Mouse (Mus musculus): ENCODE measurements around the gene Bhlhb9. TPM values are rescaled to one million over a fixed set of nuclear protein-coding genes. Genes with fewer than 3 reads are reported as not detected.

Gene Bhlhb9
- polyA plus RNA-seq, 1 experiment from 2014 or later = 57.9 TPM

GRCm38 (mm10) chrX:135916580-135916979, 119.2 kb downstream of the Bhlhb9 start:
- H3K27me3 ChIP-seq = peaks cover 13% of the 10 kb centered on the region
- in situ Hi-C loops (cut with MboI; ENCODE audit: low pct_unique_long_range_greater_than_20kb) = no loop called here
- POLR2A ChIA-PET = no interaction called here
- CTCF ChIA-PET = no interaction called here
- DNase-seq (ENCODE audit: low read depth, low spot score) = no peak
- no peak for ATAC-seq
- TF ChIP-seq CTCF (IDR thresholded peaks at IDR 0.05) = no peak

DNA sequence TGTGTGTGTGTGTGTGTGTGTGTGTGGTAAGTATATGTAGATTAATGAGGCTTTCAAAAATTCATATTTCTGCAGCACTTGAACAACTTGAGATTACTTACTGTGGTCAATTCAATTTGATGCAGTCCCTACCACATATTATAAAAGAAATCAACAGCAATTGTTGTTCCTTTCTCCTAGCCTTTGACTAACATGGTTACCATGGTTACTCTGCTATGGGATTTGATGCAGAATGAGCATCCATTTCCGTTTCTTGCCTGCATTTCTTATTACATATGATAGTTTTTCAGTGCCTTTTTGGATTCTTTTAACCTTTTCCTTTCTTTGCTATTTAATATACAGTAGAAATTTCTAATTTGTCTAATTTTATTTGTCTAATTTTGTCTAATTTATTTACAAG, 119.7 kb downstream of the Bhlhb9 start:
- H3K27me3 ChIP-seq = peaks cover 17% of the 10 kb centered on the region
- ATAC-seq (no peak), DNase-seq (ENCODE audit: low read depth, low spot score) (no peak)
- ChIA-PET CTCF (no interaction called here), POLR2A (no interaction called here)
- no peak for TF ChIP-seq CTCF (IDR thresholded peaks at IDR 0.05)
- in situ Hi-C loops (cut with MboI; ENCODE audit: low pct_unique_long_range_greater_than_20kb) = no loop called here

GRCm38 (mm10) chrX:135922162-135922561, 124.8 kb downstream of the Bhlhb9 start:
- peaks cover 13% of the 10 kb centered on the region for H3K27me3 ChIP-seq
- CTCF ChIA-PET = no interaction called here
- in situ Hi-C loops (cut with MboI; ENCODE audit: low pct_unique_long_range_greater_than_20kb) = no loop called here
- POLR2A ChIA-PET = no interaction called here
- TF ChIP-seq CTCF (IDR thresholded peaks at IDR 0.05) = no peak
- ATAC-seq = no peak
- no peak for DNase-seq (ENCODE audit: low read depth, low spot score)

DNA sequence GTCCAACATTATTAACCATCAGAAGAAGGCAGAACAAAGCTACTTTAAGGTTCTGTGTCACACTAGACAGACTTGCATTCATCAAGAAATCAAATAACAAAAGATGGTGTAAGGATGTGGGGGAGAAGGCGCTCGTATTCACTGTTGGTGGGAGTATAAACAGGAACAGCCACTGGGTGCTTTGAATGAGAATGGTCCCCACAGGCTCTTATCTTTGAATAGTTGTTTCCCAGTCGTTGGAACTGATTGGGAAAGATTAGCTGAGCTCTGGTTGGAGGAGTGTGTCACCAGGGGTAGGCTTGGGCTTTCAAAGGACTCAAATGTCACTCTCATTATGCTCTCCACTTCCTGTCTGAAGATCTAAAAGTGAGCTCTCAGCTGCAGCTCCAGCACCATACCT, 128.5 kb downstream of the Bhlhb9 start:
- peaks cover 18% of the 10 kb centered on the region for H3K27me3 ChIP-seq
- ChIA-PET CTCF (no interaction called here), POLR2A (no interaction called here)
- in situ Hi-C loops (cut with MboI; ENCODE audit: low pct_unique_long_range_greater_than_20kb) = no loop called here
- TF ChIP-seq CTCF (IDR thresholded peaks at IDR 0.05) = no peak
- ATAC-seq (no peak), DNase-seq (ENCODE audit: low read depth, low spot score) (no peak)

DNA sequence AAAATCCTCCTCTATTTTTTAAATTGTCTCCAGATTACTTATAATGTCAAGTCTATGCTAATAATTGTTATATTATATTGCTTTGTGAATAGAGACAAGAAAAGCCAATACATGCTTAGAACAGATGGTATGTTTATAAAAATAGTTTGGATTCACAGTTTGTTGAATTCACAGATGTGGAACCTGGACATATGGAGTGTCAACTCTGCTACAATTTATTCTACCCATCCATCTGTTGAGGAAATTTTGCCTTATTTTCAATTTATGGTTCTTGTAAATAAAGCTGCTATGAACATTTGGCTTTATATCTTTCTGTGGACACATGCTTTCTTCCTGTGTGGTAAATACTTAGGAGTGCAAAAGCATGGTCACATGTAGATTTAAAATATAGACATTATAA, 131.2 kb downstream of the Bhlhb9 start:
- POLR2A ChIA-PET = no interaction called here
- peaks cover 19% of the 10 kb centered on the region for H3K27me3 ChIP-seq
- in situ Hi-C loops (cut with MboI; ENCODE audit: low pct_unique_long_range_greater_than_20kb) = no loop called here
- CTCF ChIA-PET = no interaction called here
- DNase-seq (ENCODE audit: low read depth, low spot score) = no peak
- ATAC-seq = no peak
- TF ChIP-seq CTCF (IDR thresholded peaks at IDR 0.05) = no peak

DNA sequence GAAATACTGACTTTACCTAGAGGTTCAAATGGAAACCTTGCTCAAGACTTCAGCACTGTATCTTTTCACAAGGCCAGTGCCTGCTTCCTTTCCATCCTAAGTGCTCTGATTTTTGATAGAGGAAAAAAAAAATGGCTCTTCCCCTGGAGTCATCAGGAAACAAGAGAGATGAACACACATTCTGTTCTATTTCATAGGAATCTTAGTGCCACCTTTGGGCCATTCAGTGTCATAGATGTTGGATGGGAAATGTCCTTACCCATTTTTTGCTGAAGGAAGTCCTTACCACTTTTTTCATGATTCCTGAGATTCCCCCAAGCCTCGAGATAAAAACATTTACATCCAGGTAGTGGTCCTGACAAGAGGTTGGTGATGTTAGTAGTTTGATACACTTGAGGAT, 139.1 kb downstream of the Bhlhb9 start:
- POLR2A ChIA-PET = no interaction called here
- DNase-seq (ENCODE audit: low read depth, low spot score) (no peak), ATAC-seq (no peak)
- no peak for TF ChIP-seq CTCF (IDR thresholded peaks at IDR 0.05)
- CTCF ChIA-PET = no interaction called here
- H3K27me3 ChIP-seq = peaks cover 13% of the 10 kb centered on the region
- in situ Hi-C loops (cut with MboI; ENCODE audit: low pct_unique_long_range_greater_than_20kb) = no loop called here

Other genes starting within 250 kb of the Bhlhb9 start
- not detected for gene Nxf7, start 198.8 kb upstream of the Bhlhb9 start, polyA plus RNA-seq (2021)
- not detected for gene Prame, start 169.9 kb upstream of the Bhlhb9 start, polyA plus RNA-seq (2021)
- not detected for gene Tcp11x2, start 103.8 kb upstream of the Bhlhb9 start, polyA plus RNA-seq (2021)
- gene Tmsb15a, start 72.3 kb upstream of the Bhlhb9 start, polyA plus RNA-seq (2021) = not detected
- 6.8 TPM for gene Armcx5, start 54.9 kb upstream of the Bhlhb9 start, polyA plus RNA-seq (2021)
- gene Gprasp1, start 54.9 kb upstream of the Bhlhb9 start, polyA plus RNA-seq (2021) = 27.9 TPM
- gene Gprasp2, start 41.4 kb downstream of the Bhlhb9 start, polyA plus RNA-seq (2021) = 4.5 TPM
- gene Arxes2, start 196.2 kb downstream of the Bhlhb9 start, polyA plus RNA-seq (2021) = 2.8 TPM
- gene Arxes1, start 235.8 kb downstream of the Bhlhb9 start, polyA plus RNA-seq (2021) = 0.68 TPM

All from Patski (cell line).